Mouse (Mus musculus) layer of hippocampus, postnatal 14 days (tissue): ENCODE measurements at regions not wholly inside any gene's neighbourhood (a gene's known extent, or its start where the extent isn't known, plus 50 kb on each side); places are given as distances from the start of the nearest gene placed in this dataset.
"Not testable (repeated sequence)": the region's sequence is repeated elsewhere in the genome, so short reads cannot be mapped to it uniquely, and the experiment has no call there.

Experiments
- DNase-seq, 2 experiments: peaks; one replicate each; pipeline ENCODE4 v3.0.0; 2021 to 2022; ENCODE audit warnings: low spot score in 2 of 2, mixed read lengths in 1 of 2

GRCm38 (mm10) chr16:71342777-71343176 is 965.3 kb upstream of the Robo1 start:
- no peak for DNase-seq

- no peak for DNase-seq
These were observed 963.5 kb upstream of the Robo1 start for GRCm38 (mm10) chr16:71344589-71344988.

- DNase-seq, result peak in 1 of 2 experiments; percentile 2
These were observed 916.2 kb upstream of the Robo1 start for GRCm38 (mm10) chr16:71391872-71392271.

GRCm38 (mm10) chr16:71434791-71435190 is 873.3 kb upstream of the Robo1 start:
- not testable (repeated sequence) for DNase-seq
